Mouse (Mus musculus) megakaryocyte, embryonic 14.5 days (primary cell): ENCODE data around the gene Atp8a2.

Experiments used
- FLI1 ChIP-seq: IDR thresholded peaks from 2 replicates; pipeline ENCODE4 v1.6.1; 2012; ENCODE audit warnings: low read length, inconsistent platforms, mixed read lengths
- GATA1 ChIP-seq: IDR thresholded peaks from 3 replicates; pipeline ENCODE4 v1.6.1; 2012; ENCODE audit warnings: mixed read lengths, low read length, inconsistent platforms, borderline replicate concordance

- no peak for TF ChIP-seq GATA1
- no peak for TF ChIP-seq FLI1
These were observed 169.8 kb downstream of the Atp8a2 start for GRCm38 (mm10) chr14:60027139-60027538.
